Mouse (Mus musculus) bone marrow macrophage, adult 2 months (primary cell): ENCODE measurements around the gene Slc31a2. TPM values are rescaled to one million over a fixed set of nuclear protein-coding genes. Genes with fewer than 3 reads are reported as not detected.
A peak's percentile ranks its signal among the peaks of the same experiment; 100 is the strongest.

Experiments
- H3K27ac ChIP-seq: 2 replicates; pipeline ENCODE4 v1.5.1; 2012; ENCODE audit warnings: low read depth, low read length; ENCODE audit not compliant: insufficient read depth
- H3K4me1 ChIP-seq: 2 replicates; pipeline ENCODE4 v1.6.1; 2012; ENCODE audit warnings: low read length; ENCODE audit not compliant: control insufficient read depth, insufficient read depth
- H3K4me3 ChIP-seq: 2 replicates; pipeline ENCODE4 v1.5.1; 2012; ENCODE audit warnings: mild to moderate bottlenecking, low read length, moderate library complexity; ENCODE audit not compliant: insufficient read depth
- CTCF ChIP-seq: IDR thresholded peaks from 2 replicates; pipeline ENCODE4 v1.5.1; 2012; ENCODE audit warnings: low read depth, mild to moderate bottlenecking, low read length, moderate library complexity
- POLR2A ChIP-seq: IDR thresholded peaks from 2 replicates; pipeline ENCODE4 v1.6.1; 2012; ENCODE audit warnings: mild to moderate bottlenecking, low read depth, low read length, borderline replicate concordance
- polyA plus RNA-seq: library from polyadenylated mRNA; stranded (reverse); fragments of >200 nt; gene quantifications from 2 replicates; pipeline ENCODE4 v1.2.4, GENCODE M21; 2012; ENCODE audit not compliant: missing spikeins, insufficient read depth, insufficient read length

Gene Slc31a2
- polyA plus RNA-seq, 1 experiment, result 73.7 TPM

- H3K4me3 ChIP-seq, result no peak overlapping the region
- peaks cover 21% of the 10 kb centered on the region for H3K4me1 ChIP-seq
- TF ChIP-seq CTCF (no peak), POLR2A (no peak)
- no peak overlapping the region for H3K27ac ChIP-seq
Observed at GRCm38 (mm10) chr4:62345827-62346226, 83.5 kb downstream of the Slc31a2 start.

DNA sequence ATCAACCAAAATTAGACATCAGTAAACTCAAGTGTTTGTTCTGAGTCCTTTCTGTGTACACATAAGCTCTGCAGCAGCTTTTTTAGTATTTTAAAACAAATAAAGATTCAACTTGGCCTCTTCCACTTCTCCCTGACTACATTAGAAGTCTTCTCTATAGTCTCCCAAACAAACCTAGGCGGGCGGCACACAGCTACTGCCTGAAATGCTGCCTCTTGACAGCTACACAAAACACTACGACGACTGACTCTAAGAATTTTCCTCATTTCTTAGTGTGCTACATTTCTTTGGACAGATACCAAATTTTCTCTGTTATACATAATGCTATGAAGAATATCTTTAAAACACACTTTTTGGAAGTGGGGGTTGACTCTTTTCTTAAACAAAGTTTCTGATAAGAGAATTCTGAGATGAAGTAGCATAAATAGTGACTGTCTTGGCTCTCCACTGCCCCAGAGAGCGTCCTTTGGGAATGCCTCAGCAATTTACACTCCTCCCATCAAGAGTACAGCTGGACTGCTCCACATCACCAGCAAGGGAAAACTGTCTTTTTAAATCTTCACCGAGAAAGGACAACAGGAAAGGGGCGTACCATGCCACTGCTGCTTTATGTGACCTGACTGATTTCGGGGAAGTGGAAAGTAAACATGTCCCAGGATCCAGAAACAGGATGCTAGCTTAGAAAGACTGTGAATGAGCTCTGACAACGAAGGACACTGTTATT, 85.4 kb downstream of the Slc31a2 start:
- Histone ChIP-seq H3K4me3 (no peak overlapping the region), H3K27ac (peak overlapping the region; percentile 71), H3K4me1 (peaks cover 26% of the 10 kb centered on the region)
- TF ChIP-seq POLR2A, result no peak
- TF ChIP-seq CTCF, result no peak

Other genes with a start within 250 kb of the Slc31a2 start
- gene Mup20, start 208.4 kb upstream of the Slc31a2 start, polyA plus RNA-seq, result not detected in 2 replicates
- not detected in 2 replicates for gene Mup3, start 175.2 kb upstream of the Slc31a2 start, polyA plus RNA-seq
- gene Mup21, start 111.7 kb upstream of the Slc31a2 start, polyA plus RNA-seq, result not detected in 2 replicates
- not detected in 2 replicates for gene Zfp37, start 31.5 kb upstream of the Slc31a2 start, polyA plus RNA-seq
- gene Fkbp15, start 98.0 kb downstream of the Slc31a2 start, polyA plus RNA-seq, result 92.2 and 95.1 TPM in 2 replicates
- gene Slc31a1, start 98.2 kb downstream of the Slc31a2 start, polyA plus RNA-seq, result 64.1 and 71.0 TPM in 2 replicates
- gene Cdc26, start 146.1 kb downstream of the Slc31a2 start, polyA plus RNA-seq, result 54.8 and 71.2 TPM in 2 replicates
- 10.1 and 10.9 TPM in 2 replicates for gene Prpf4, start 146.2 kb downstream of the Slc31a2 start, polyA plus RNA-seq
- gene Rnf183, start 172.7 kb downstream of the Slc31a2 start, polyA plus RNA-seq, result not detected in 2 replicates
- gene Wdr31, start 208.3 kb downstream of the Slc31a2 start, polyA plus RNA-seq, result 0.94 TPM in 1 of 2 replicates, not detected in the other
- 0.55 TPM in 1 of 2 replicates, not detected in the other for gene Bspry, start 217.5 kb downstream of the Slc31a2 start, polyA plus RNA-seq
- gene Hdhd3, start 240.9 kb downstream of the Slc31a2 start, polyA plus RNA-seq, result 0.46 and 2.2 TPM in 2 replicates